Mouse (Mus musculus) CD8-positive naive resting alpha-beta T cell, adult 2 months (primary cell): ENCODE results near the gene Hivep3.
A peak's percentile ranks its signal among the peaks of the same experiment; 100 is the strongest.

Source experiments
- DNase-seq, 2 experiments: peaks; one replicate each; pipeline ENCODE4 v3.0.0; 2022; ENCODE audit warnings: low read depth in 2 of 2, low spot score in 2 of 2

Hivep3 gene

DNA sequence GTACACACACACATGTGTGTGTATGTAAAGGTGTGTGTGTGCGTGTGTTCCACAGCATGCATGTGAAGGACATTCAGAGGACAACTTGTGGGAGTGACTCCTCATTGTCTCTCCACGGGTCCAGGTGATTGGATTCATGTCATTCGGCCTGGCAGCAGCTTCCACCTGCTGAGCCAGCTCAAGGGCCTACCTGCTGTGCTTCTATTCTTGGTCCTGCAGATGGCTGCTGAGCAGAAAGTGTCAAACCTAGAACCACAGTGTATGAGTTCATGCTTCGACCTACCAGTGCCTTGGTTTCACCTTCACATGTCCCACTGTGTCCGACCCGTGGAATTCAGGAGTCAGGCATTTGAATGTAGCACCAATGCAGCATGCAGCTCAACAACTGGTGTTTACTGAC is 206.2 kb downstream of the Hivep3 start:
- DNase-seq, result no peak

DNA sequence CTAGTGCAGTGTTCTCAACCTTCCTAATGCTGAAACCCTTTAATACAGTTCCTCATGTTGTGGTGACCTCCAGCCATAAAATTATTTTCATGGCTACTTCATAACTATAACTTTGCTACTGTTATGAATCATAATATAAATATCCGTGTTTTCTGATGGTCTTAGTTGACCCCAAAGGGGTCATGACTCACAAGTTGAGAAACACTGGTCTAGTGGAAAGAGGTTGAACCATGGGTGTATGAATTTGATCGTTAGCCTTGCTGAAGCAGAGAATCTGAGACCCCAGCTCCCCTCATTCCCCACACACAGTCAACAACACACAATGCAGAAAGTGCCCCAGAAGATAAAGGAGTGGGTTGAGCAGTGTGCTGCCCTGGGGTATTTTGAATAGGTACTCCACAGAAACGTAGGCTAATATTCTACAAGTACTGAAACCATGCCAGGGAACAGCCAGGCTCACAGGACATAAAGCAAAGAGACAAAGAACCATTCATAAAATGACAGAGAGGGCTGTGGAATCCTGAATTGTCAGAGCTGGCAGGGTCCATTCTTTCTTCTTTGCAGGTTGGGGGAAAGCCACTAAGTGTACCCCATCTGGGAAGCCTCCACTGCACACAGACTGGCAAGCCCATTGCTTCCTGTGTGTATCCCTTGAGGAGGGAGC is 212.8 kb downstream of the Hivep3 start:
- DNase-seq, result no peak

GRCm38 (mm10) chr4:119947232-119948162 is 213.9 kb downstream of the Hivep3 start:
- DNase-seq, result no peak

DNA sequence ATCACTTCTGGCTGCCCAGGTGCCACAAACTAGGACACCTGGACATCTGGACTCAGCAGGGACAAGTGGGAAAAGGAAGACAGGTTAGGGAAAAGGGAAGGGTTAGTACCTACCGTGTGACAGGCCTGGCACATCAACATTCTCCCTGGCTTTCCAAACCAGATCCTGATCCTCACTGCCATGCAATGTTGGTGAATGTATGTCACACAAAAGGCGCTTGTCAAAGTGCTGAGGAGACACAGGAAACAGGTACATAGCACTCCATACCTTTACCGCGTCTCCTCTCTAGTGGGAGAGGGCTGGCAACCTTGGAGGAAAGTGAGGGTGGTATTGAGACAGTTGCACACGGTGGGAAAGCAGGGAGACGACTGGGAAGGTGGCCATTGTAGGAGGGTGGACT is 214.8 kb downstream of the Hivep3 start:
- DNase-seq, result no peak

- DNase-seq, result no peak
Measured at GRCm38 (mm10) chr4:119948922-119949614, 215.5 kb downstream of the Hivep3 start.

GRCm38 (mm10) chr4:119950181-119950580 is 216.6 kb downstream of the Hivep3 start:
- DNase-seq, result no peak

GRCm38 (mm10) chr4:119951081-119951480 is 217.5 kb downstream of the Hivep3 start:
- no peak for DNase-seq

DNA sequence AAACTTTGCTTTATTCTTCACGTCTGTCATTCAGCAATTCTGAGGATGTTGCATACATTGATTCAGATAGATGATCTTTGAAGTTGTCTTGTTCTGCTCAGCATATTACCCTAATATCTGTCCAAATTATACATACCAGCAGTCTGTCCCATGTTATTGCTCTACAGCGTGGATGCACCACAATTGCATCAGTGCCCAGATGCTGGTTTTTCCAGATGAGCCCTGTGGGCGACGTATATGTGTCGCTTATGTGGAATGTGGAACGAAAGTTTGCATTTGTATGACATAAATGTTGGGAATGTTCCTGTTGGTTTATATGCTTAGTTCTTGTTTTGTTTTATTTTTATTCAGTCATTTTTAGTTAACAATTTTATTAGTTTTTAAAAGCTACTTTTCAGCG is 221.4 kb downstream of the Hivep3 start:
- no peak for DNase-seq

DNA sequence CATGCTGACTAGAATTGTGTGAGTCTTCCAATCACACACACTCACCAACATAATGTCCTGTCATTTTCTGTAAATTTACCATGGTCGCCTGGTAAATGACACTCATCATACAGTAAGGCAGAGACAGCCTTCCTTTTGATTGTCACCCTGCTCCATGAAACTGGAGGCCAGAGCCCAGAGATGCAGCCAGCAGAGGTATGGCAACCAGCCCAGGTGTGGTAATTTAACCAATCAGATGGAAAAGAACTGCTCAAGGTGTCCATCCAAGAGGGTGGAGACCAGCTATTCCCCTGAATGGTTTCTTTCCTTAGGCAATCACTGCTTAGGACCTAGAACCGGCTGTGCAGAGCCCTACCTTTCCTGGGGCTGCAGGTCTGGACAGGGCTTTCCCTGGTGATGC is 224.4 kb downstream of the Hivep3 start:
- DNase-seq, result no peak

DNA sequence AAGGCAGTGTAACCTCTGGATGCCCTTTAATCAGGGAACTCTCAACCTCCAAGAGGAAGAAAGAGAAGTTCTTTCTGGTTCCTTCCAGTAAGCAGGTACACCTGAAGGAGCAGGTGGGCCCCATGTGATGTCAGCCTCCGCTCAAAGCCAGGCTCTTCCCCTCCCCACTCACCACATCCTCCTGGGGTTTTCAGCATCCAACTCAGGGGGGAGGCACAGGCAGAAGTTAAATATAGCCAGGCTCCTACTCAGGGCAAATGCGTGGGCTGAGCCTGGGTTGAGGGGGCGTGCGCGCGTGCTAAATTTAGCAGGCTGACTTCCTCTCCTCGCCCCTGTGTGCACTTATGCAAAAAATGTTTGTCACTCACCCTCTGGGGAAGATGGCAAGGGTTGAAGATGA is 225.7 kb downstream of the Hivep3 start:
- peak; percentile 51 to 71 for DNase-seq

DNA sequence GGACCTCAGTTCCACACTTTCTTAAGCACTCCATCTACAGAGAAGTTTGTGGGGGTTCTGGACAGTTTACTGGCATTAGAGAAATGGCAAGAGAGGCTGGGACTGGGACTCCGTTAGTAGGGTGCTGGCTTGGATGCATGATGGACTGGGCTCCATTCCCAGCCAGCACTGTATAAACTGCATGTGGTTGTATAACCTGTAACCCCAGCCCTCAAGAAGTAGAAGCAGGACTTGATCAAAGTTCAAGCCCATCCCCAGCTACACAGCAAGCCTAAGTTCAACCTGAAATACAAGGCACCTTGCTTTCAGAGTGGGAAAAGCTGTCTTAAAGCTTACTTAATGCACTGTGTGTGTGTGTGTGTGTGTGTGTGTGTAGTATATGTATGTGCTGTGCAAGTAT is 226.3 kb downstream of the Hivep3 start:
- no peak for DNase-seq

DNA sequence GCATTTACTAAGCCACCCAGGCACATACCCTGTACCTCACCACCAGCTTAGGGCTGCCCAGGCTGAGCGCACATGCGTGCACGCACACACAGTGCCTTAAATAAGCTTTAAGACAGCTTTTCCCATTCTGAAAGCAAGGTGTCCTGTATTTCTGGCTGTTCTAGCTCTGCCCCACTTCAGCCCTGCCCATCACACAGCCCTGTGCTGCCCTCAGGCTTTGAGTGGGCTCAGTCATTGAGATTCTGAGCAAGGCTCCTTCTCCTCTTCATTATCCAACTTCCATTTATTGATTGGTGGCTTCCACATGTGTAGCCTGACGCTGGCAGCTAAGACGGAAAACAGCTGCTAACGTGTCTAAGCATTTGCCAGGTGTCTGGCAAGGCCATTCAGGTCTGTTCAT is 226.9 kb downstream of the Hivep3 start:
- DNase-seq, result no peak

DNA sequence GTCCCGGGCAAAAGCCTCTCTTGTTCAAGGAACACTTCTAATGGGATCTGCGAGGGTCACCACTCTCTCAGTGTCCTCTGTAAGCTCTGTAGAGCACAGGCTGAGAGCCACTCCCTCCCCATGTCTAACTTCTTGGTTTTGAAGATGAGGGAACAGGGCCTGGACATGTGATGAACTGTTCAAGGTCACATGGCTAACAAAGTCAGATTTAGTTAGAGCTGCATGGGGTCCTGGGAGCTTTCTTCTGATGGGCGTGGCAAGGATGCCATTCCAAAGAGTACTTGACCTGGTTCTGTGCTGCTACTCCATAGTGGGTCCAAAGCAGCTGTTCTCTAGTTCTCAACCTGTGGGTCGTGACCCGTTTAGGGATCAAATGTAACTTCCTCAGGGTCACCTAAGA is 227.6 kb downstream of the Hivep3 start:
- DNase-seq, result no peak

DNA sequence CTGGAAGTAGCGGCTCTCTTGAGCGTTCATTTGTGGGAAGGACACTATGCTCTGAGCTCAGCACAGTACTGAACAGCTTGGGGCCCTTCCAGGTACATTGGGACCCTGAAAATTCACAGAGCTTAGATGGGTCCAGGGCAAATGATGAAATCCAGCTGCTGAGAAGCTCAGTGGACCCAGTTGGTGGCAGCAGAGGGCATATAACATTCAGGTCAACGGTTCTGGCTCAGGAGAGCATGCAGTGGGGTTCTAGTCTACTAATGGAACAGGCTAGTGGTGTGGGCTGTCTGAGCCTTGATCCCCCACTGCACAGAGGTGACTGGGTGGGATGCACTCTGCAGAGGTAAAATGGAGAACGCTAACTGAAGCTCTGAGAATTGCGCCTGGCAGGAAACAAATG is 228.5 kb downstream of the Hivep3 start:
- DNase-seq, result no peak

DNA sequence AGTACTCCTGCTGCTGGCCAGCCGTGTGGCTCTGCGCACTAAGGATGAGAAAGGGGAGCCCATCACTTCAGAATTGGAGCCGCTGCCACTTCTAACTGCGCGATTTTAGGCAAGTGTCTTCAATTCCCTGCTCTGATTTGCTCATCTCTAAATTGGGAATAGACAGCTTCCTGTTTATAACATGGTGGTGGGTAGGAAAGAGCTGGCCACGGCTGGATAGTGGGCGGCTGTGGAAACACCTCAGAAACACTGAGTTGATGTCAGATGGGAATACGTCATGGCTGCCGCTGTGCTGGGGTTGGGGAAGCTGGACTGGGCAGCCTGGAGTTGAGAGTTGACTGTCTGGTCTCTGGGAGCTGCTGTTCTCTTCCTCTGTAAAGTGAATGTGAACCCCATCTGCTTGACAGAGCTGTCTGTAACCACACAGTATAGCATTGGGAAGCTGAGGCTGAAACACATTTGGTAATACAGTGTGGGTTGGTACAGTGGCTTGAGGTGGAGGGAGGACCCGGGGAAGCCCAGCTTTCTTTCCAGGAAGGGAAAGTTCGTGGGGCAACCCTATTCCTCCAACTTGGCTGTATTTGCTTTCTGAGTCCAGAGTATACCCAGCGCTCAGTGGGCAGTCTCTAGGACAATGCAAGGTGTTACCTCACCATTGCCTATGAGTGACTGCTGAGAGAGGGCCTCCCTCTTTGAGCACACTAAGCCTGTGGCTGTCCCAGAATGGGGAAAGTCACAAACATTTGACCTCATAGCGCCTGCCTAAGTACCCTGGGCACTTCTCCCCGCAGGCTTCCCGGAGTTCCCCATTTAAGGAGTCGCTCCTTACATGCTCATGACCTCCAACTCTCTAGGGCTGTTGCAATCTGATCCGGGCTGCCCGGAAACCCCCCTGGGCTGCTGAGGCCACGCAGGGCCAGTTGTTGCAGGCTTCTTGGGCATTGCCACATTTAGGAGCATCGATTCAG is 232.8 kb downstream of the Hivep3 start:
- DNase-seq, result no peak

- DNase-seq, result no peak
Measured at GRCm38 (mm10) chr4:119967073-119967608, 233.6 kb downstream of the Hivep3 start.

DNA sequence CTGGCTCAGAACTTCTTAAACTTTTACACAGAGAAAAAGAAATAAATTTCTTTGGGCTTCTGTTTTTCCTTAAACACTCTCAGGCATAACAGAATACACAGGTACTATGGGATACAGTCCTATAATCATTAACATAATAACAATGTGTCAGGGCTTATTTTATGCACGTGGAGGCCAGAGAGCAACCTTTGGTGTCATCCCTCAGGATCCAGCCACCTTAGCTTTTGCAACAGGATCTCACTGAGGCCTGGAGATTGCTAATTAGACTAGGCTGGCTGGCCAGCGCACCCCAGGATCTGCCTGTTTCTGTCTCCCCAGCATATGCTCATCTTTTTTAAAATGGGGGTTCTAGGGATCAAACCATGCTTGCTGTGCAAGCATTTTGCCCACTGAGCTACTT is 234.1 kb downstream of the Hivep3 start:
- DNase-seq, result no peak

GRCm38 (mm10) chr4:119968071-119968470 is 234.5 kb downstream of the Hivep3 start:
- DNase-seq, result no peak

GRCm38 (mm10) chr4:119968887-119969286 is 235.3 kb downstream of the Hivep3 start:
- DNase-seq, result no peak

- DNase-seq, result no peak
Measured at GRCm38 (mm10) chr4:119970166-119970565, 236.6 kb downstream of the Hivep3 start.
